Mouse (Mus musculus) inflammation-experienced regulatory T-cells, adult 6 months (primary cell): ENCODE measurements around the gene Tssk1. TPM values are rescaled to one million over a fixed set of nuclear protein-coding genes. Genes with fewer than 3 reads are reported as not detected.
A peak's percentile ranks its signal among the peaks of the same experiment; 100 is the strongest.

Experiments
- ATAC-seq: one replicate; pipeline ENCODE4 v1.8.0; 2017
- polyA plus RNA-seq, 3 experiments: library from polyadenylated mRNA; unstranded; fragments of 100-300 nt; shearing (Covaris generic); gene quantifications; one replicate each; pipeline ENCODE4 v1.2.1; 2017

Tssk1 gene
- polyA plus RNA-seq, result under 1 TPM in 1 of 3 experiments, not detected in 2; 0.13 TPM

DNA sequence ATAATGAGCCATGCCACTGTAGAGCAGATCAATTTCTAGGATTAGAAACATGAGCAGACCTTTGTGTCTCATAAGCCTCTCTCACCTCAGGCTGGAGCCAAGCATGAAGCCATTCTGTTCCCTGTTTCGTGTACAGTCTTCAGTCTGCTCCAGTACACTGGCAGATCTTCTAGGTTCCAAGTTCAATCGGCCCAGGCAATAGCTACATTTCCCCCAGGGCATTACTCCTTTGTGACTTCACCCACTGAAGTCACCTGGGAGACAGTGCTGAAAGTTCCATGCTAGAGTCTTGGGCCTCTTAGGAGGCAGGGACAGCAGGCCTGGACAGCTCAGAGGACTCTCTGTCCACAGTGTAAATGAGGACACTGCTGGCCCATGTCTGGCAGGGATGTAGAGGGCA, at the start of gene Tssk1:
Gene Tssk1, plus strand, starts transcription at position 301 of the 400 bp plus-strand sequence.
- no peak for ATAC-seq

- ATAC-seq, result no peak
These were observed 45.6 kb upstream of the Tssk1 start for GRCm38 (mm10) chr16:17848431-17848830.

DNA sequence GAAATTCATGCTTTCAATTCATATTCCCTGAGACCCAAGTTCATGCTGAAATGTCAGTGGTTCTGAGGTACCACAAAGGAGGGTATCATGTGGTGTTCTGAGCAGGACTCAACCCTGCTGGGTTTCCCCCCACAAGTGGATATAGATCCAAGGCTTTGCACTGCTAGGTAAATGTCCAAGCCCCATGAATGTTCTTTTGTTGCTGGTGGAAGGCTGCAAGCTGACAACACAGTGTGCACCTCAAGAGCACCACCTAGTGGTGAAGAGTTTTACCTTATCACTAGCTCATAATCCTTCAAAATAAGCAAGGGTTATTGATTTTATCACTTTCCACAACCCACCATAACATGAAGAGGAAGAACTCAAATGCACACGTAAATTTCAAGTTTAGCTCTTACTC, 45.1 kb upstream of the Tssk1 start:
- ATAC-seq, result peak; percentile 28

- no peak for ATAC-seq
These were observed 44.5 kb upstream of the Tssk1 start for GRCm38 (mm10) chr16:17849486-17849885.

DNA sequence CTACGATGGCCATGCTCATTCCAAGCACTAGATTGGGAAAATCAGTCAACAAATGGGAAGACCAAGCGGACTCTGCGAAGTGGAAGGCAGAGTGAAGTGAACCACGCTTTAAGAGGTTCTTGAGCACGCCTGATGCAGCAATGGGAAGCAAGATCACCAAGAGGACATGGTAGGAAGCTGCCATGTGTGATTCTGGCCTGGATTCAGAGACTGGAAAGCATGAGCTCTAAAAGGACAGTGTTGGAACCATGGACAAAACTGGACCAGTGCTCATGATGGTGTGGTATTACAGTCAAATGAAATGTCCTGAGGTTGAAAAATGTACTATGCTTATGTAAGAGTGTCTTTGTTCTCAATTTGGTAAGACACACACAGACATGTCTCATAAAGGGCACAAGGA, 42.7 kb upstream of the Tssk1 start:
- ATAC-seq, result no peak

GRCm38 (mm10) chr16:17851860-17852259, 42.2 kb upstream of the Tssk1 start:
- ATAC-seq, result no peak

- no peak for ATAC-seq
These were observed 40.8 kb upstream of the Tssk1 start for GRCm38 (mm10) chr16:17853263-17853662.

DNA sequence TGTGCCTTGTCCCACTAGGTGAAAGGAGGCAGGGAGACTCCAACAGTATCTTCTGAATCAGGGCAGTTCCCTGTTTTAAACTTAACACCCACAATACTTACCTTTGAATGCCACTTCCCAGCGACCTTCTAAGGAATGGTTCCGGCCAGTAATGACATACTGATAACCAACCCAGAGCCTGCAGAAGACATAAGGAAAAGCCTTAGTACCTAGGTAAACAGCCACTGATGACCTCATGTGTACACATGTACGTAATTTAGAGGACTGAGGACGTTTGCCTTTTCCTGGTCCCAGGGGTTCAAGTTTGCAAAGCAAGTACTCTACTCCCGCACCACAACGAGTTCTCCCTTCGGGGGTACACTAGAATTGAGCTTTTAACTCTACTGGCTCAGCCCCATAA, 36.9 kb upstream of the Tssk1 start:
- no peak for ATAC-seq

GRCm38 (mm10) chr16:17858592-17858991, 35.4 kb upstream of the Tssk1 start:
- ATAC-seq, result peak; percentile 48

DNA sequence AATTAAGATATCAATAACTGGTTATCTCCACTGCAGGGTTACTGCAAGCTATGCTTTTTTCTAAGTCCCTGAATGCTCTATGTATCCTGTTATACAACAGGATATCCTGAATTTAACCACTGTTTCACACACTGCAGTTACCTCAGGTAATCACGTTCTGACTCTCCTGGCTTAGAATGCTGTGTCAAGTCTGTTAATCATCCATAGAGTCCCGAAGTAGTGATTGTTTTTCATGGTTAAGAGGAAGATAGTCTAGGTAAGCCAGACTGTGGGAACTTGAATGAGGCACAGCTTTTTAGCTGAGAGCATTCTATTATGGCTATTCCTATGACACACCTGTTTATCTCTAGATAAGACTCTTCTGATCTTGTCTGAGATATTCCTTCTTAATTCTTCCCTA, 28.7 kb upstream of the Tssk1 start:
- ATAC-seq, result no peak

GRCm38 (mm10) chr16:17865770-17866169, 28.3 kb upstream of the Tssk1 start:
- ATAC-seq, result no peak

- ATAC-seq, result no peak
These were observed 22.8 kb upstream of the Tssk1 start for GRCm38 (mm10) chr16:17871248-17871647.

DNA sequence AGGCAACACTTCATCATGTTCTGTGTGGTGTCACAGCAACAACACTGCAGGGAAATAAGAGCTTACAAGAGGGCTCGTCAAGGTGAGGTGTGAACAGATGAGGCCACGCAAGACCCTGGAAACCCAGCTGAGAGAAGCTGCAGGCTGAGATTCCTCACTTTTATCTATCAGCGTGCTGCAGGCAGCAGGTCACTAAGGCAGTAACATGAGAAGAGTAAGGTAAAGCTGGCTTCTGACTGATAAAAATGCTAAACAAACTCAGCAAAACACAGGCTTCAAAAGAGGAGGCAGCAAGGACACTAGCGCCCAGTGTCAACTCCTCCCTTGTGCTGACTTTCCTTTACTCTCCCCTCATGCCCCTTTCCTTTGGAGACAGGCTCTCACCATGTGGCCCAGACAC, 21.0 kb upstream of the Tssk1 start:
- no peak for ATAC-seq

- ATAC-seq, result no peak
These were observed 18.8 kb upstream of the Tssk1 start for GRCm38 (mm10) chr16:17875174-17875573.

DNA sequence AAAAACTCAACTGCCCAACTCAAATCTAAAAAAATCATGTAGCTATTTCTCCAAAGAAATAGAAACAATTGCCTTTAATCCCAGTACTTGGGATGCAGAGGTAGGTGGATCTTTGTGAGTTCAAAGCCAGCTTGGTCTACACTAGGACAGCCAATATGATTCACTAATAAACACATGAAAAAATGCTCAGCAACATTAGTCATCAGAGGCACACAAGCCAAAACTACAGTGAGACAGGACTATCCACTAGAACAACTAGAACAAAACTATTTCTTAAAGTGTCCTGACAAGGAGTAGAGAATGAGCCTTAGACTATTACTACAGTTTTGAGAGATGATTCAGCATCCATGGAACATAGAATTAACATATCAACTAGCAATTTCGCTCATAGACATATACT, 17.9 kb upstream of the Tssk1 start:
- no peak for ATAC-seq

DNA sequence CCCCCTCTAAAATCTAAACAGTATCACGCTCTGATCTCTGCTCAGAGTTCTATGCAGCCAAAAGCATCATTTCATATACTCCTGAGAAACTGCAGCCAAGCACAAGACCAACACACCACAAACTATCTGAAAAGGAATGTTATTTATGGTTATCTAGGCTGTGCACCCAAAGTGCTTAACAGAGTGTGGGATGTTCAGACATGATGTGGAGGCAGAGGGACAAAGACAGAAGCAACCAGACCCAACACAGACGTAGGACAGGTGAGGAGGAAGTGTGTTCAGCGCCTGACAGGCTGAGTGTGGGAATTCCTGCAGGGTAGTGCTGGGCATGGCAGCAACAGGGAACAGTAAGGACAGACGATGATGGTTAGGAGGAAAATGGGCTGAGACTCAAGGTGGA, 14.5 kb upstream of the Tssk1 start:
- no peak for ATAC-seq

- no peak for ATAC-seq
These were observed 11.8 kb upstream of the Tssk1 start for GRCm38 (mm10) chr16:17882196-17882595.

GRCm38 (mm10) chr16:17884116-17884515, 9.9 kb upstream of the Tssk1 start:
- ATAC-seq, result no peak

- ATAC-seq, result no peak
These were observed 4.2 kb upstream of the Tssk1 start for GRCm38 (mm10) chr16:17889689-17890341.

DNA sequence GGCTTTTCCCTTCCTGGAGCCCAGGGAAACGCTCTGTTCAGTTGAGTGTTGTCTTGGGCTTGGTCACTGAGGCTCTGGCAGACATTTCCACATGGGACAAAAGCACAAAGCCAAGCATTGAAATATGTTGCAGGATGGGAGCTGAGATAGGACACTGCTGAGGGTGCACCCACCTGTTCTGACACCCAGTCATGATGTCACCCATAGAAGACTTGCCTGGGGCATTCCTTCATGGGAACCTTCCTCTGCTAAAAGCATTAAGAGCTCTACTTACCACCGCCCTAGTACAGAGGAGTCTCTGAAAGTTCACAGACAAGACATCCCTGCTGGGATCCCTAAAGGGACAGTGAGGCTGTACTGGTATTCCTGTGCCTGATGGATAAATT, 3.7 kb upstream of the Tssk1 start:
- no peak for ATAC-seq

GRCm38 (mm10) chr16:17890917-17891566, 3.0 kb upstream of the Tssk1 start:
- ATAC-seq, result peak; percentile 49

- peak; percentile 94 for ATAC-seq
These were observed 2.5 kb upstream of the Tssk1 start, which contains the start of gene Gm20518 for GRCm38 (mm10) chr16:17891567-17891959. Gene Gm20518, minus strand, starts transcription at chr16:17891671.

DNA sequence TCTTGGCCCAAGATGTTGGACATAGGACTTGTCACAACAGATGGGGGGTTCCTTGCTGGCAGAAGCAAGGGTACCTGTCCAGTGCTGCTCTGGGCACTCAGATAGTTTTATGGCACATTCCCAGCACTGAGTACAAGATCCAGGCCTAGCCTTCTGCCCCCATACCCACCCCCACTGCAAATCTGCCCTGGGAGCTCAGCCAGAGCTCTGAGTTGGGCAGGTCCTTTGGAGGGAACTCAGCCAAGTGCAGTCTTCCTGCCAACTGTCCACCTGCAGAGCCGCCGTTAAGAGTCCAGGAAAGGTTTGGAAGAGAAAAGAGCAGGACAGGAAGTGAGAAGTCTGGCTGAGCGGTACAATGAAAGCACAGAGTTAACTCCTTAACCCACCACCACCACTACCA, 1.4 kb upstream of the Tssk1 start:
- no peak for ATAC-seq

DNA sequence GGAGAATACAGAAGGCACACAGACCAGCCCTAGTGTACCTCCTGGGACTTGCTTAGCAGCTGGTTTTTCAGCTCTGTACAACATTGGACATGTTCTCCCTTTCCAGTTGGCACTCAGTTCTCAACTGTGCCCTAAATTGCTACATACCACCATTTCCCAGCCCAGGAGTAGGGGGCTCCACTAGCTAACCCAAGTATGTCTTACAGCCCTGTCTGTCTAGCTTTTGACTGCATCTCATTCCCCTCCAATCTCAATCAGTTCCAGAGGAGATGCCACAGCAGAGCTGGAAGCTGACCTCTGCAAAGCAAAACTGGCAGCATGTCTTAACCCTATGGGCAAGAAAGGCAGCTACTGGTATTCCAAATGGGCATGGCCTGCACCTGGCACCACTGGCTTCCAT, 2.1 kb downstream of the Tssk1 start:
- no peak for ATAC-seq

- ATAC-seq, result no peak
These were observed 4.4 kb downstream of the Tssk1 start, which contains the start of the genes Dgcr2 and Tssk2 for GRCm38 (mm10) chr16:17898462-17898861. Gene Dgcr2, minus strand, starts transcription at chr16:17898562. Gene Tssk2, plus strand, starts transcription at chr16:17898637.
